Mouse (Mus musculus): Measurements from ENCODE around the gene Ip6k2. TPM values are rescaled to one million over a fixed set of nuclear protein-coding genes. Genes with fewer than 3 reads are reported as not detected.

Gene Ip6k2
- 100 to 1,000 TPM in 1 of 26 experiments, 10 to 100 TPM in 25; 42.2 to 107 (median 66.8) TPM for total RNA-seq (2018; cell fraction: chromatin; rRNA removed)
- total RNA-seq (2018; cell fraction: cytosol; rRNA removed) = 10 to 100 TPM; 19.5 to 32.7 (median 24.9) TPM
- 10 to 100 TPM; 25.4 to 67.9 (median 46.8) TPM for total RNA-seq (2018; cell fraction: nucleus; rRNA removed)
- polyA plus RNA-seq (2018) = 21.7 to 28.6 TPM (median 24.7 TPM) in 3 replicates

GRCm38 (mm10) chr9:108783548-108784463, at the start of gene Ip6k2:
Gene Ip6k2, plus strand, starts transcription at chr9:108783796.
- Histone ChIP-seq H3K27ac (peak within 1 kb of the TSS; percentile 32), H3K4me3 (ENCODE audit: inconsistent target) (peak within 1 kb of the TSS; percentile 93), H3K36me3 (ENCODE audit: inconsistent target) (no peaks in the 10 kb centered on the region), H3K79me2 (ENCODE audit: inconsistent target) (peaks cover 51% of the 10 kb centered on the region)
- 1% methylated on average over 47 of the region's 56 CpGs for WGBS (ENCODE audit: missing documents)

- no peaks in the 10 kb centered on the region for H3K79me2 ChIP-seq (ENCODE audit: inconsistent target)
- no peak overlapping the region for H3K4me3 ChIP-seq (ENCODE audit: inconsistent target)
- H3K27ac ChIP-seq = no peak overlapping the region
- peaks cover 5% of the 10 kb centered on the region for H3K36me3 ChIP-seq (ENCODE audit: inconsistent target)
Observed at GRCm38 (mm10) chr9:108734626-108735025, 49.0 kb upstream of the Ip6k2 start.

- no peak overlapping the region for H3K27ac ChIP-seq
- H3K4me3 ChIP-seq (ENCODE audit: inconsistent target) = no peak overlapping the region
- H3K36me3 ChIP-seq (ENCODE audit: inconsistent target) = peaks cover 24% of the 10 kb centered on the region; the same call in 1 of the 2 replicates
- 86% methylated on average over 3 of the region's 3 CpGs for WGBS (ENCODE audit: missing documents)
- no peaks in the 10 kb centered on the region for H3K79me2 ChIP-seq (ENCODE audit: inconsistent target)
Observed at GRCm38 (mm10) chr9:108739239-108739638, 44.4 kb upstream of the Ip6k2 start.

GRCm38 (mm10) chr9:108740062-108740461, 43.5 kb upstream of the Ip6k2 start:
- WGBS (ENCODE audit: missing documents) = 100% methylated on average over 1 of the region's 1 CpGs
- no peaks in the 10 kb centered on the region for H3K79me2 ChIP-seq (ENCODE audit: inconsistent target)
- no peak overlapping the region for H3K27ac ChIP-seq
- H3K4me3 ChIP-seq (ENCODE audit: inconsistent target) = no peak overlapping the region
- H3K36me3 ChIP-seq (ENCODE audit: inconsistent target) = peaks cover 30% of the 10 kb centered on the region; the same call in 1 of the 2 replicates

GRCm38 (mm10) chr9:108742048-108742447, 41.5 kb upstream of the Ip6k2 start:
- H3K27ac ChIP-seq = no peak overlapping the region
- 79% methylated on average over 2 of the region's 9 CpGs for WGBS (ENCODE audit: missing documents)
- no peak overlapping the region for H3K4me3 ChIP-seq (ENCODE audit: inconsistent target)
- peaks cover 44% of the 10 kb centered on the region for H3K36me3 ChIP-seq (ENCODE audit: inconsistent target)
- no peaks in the 10 kb centered on the region for H3K79me2 ChIP-seq (ENCODE audit: inconsistent target)

- H3K79me2 ChIP-seq (ENCODE audit: inconsistent target) = no peaks in the 10 kb centered on the region
- WGBS (ENCODE audit: missing documents) = 96% methylated on average over 14 of the region's 14 CpGs
- H3K36me3 ChIP-seq (ENCODE audit: inconsistent target) = peaks cover 46% of the 10 kb centered on the region
- no peak overlapping the region for H3K27ac ChIP-seq
- no peak overlapping the region for H3K4me3 ChIP-seq (ENCODE audit: inconsistent target)
Observed at GRCm38 (mm10) chr9:108746876-108747499, 36.6 kb upstream of the Ip6k2 start.

- Histone ChIP-seq H3K36me3 (ENCODE audit: inconsistent target) (peaks cover 46% of the 10 kb centered on the region), H3K27ac (no peak overlapping the region), H3K79me2 (ENCODE audit: inconsistent target) (no peaks in the 10 kb centered on the region), H3K4me3 (ENCODE audit: inconsistent target) (no peak overlapping the region)
- 100% methylated on average over 3 of the region's 3 CpGs for whole genome bisulfite sequencing (ENCODE audit: missing documents)
Observed at GRCm38 (mm10) chr9:108747694-108748093, 35.9 kb upstream of the Ip6k2 start.

GRCm38 (mm10) chr9:108748600-108749183, 34.9 kb upstream of the Ip6k2 start:
- Histone ChIP-seq H3K4me3 (ENCODE audit: inconsistent target) (no peak overlapping the region), H3K79me2 (ENCODE audit: inconsistent target) (no peaks in the 10 kb centered on the region), H3K27ac (no peak overlapping the region), H3K36me3 (ENCODE audit: inconsistent target) (peaks cover 38% of the 10 kb centered on the region)
- WGBS (ENCODE audit: missing documents) = 89% methylated on average over 10 of the region's 11 CpGs

GRCm38 (mm10) chr9:108750616-108751015, 33.0 kb upstream of the Ip6k2 start:
- peaks cover 22% of the 10 kb centered on the region for H3K36me3 ChIP-seq (ENCODE audit: inconsistent target)
- WGBS (ENCODE audit: missing documents) = 93% methylated on average over 11 of the region's 11 CpGs
- H3K4me3 ChIP-seq (ENCODE audit: inconsistent target) = no peak overlapping the region
- no peaks in the 10 kb centered on the region for H3K79me2 ChIP-seq (ENCODE audit: inconsistent target)
- H3K27ac ChIP-seq = no peak overlapping the region

- peaks cover 5% of the 10 kb centered on the region for H3K36me3 ChIP-seq (ENCODE audit: inconsistent target)
- no peak overlapping the region for H3K27ac ChIP-seq
- WGBS (ENCODE audit: missing documents) = 94% methylated on average over 10 of the region's 11 CpGs
- no peak overlapping the region for H3K4me3 ChIP-seq (ENCODE audit: inconsistent target)
- no peaks in the 10 kb centered on the region for H3K79me2 ChIP-seq (ENCODE audit: inconsistent target)
Observed at GRCm38 (mm10) chr9:108752142-108752920, 31.3 kb upstream of the Ip6k2 start.

GRCm38 (mm10) chr9:108753326-108753725, 30.3 kb upstream of the Ip6k2 start:
- Histone ChIP-seq H3K27ac (no peak overlapping the region), H3K79me2 (ENCODE audit: inconsistent target) (no peaks in the 10 kb centered on the region), H3K4me3 (ENCODE audit: inconsistent target) (no peak overlapping the region), H3K36me3 (ENCODE audit: inconsistent target) (no peaks in the 10 kb centered on the region)
- WGBS (ENCODE audit: missing documents) = 87% methylated on average over 9 of the region's 9 CpGs

GRCm38 (mm10) chr9:108753976-108754375, 29.6 kb upstream of the Ip6k2 start:
- Histone ChIP-seq H3K27ac (no peak overlapping the region), H3K36me3 (ENCODE audit: inconsistent target) (no peaks in the 10 kb centered on the region), H3K79me2 (ENCODE audit: inconsistent target) (no peaks in the 10 kb centered on the region), H3K4me3 (ENCODE audit: inconsistent target) (no peak overlapping the region)
- 100% methylated on average over 1 of the region's 3 CpGs for WGBS (ENCODE audit: missing documents)

GRCm38 (mm10) chr9:108754423-108754822, 29.2 kb upstream of the Ip6k2 start:
- Histone ChIP-seq H3K4me3 (ENCODE audit: inconsistent target) (no peak overlapping the region), H3K27ac (no peak overlapping the region), H3K79me2 (ENCODE audit: inconsistent target) (no peaks in the 10 kb centered on the region), H3K36me3 (ENCODE audit: inconsistent target) (no peaks in the 10 kb centered on the region)
- 91% methylated on average over 5 of the region's 5 CpGs for WGBS (ENCODE audit: missing documents)

- Histone ChIP-seq H3K4me3 (ENCODE audit: inconsistent target) (no peak overlapping the region), H3K79me2 (ENCODE audit: inconsistent target) (no peaks in the 10 kb centered on the region), H3K27ac (no peak overlapping the region), H3K36me3 (ENCODE audit: inconsistent target) (no peaks in the 10 kb centered on the region)
- 91% methylated on average over 6 of the region's 6 CpGs for WGBS (ENCODE audit: missing documents)
Observed at GRCm38 (mm10) chr9:108757406-108757805, 26.2 kb upstream of the Ip6k2 start.
